Mouse (Mus musculus): ENCODE results near the gene Neurl4. TPM values are rescaled to one million over a fixed set of nuclear protein-coding genes. Genes with fewer than 3 reads are reported as not detected.
"Not testable (repeated sequence)": the region's sequence is repeated elsewhere in the genome, so short reads cannot be mapped to it uniquely, and the experiment has no call there.

Gene Neurl4
- total RNA-seq, 2 experiments from 2014 or later = 31.2 to 31.8 TPM

GRCm38 (mm10) chr11:69913554-69914371, 12.9 kb downstream of the Neurl4 start, which contains the start of gene Gps2:
Gene Gps2, plus strand, starts transcription at chr11:69913888.
- DNase-seq = peak; percentile 89

- DNase-seq = no peak
These were observed 13.5 kb downstream of the Neurl4 start for GRCm38 (mm10) chr11:69914372-69914764.

GRCm38 (mm10) chr11:69914917-69915430, 14.1 kb downstream of the Neurl4 start:
- no peak for DNase-seq

GRCm38 (mm10) chr11:69915667-69916627, 15.1 kb downstream of the Neurl4 start:
- DNase-seq = no peak

GRCm38 (mm10) chr11:69916652-69917378, 15.9 kb downstream of the Neurl4 start:
- not testable (repeated sequence) for DNase-seq

- DNase-seq = no peak
These were observed 16.6 kb downstream of the Neurl4 start for GRCm38 (mm10) chr11:69917379-69917948.

GRCm38 (mm10) chr11:69918118-69918517, 17.2 kb downstream of the Neurl4 start:
- no peak for DNase-seq

- no peak for DNase-seq
These were observed 18.2 kb downstream of the Neurl4 start for GRCm38 (mm10) chr11:69919053-69919452.

GRCm38 (mm10) chr11:69919661-69920265, 18.9 kb downstream of the Neurl4 start:
- peak; percentile 76 for DNase-seq

- peak; percentile 71 for DNase-seq
These were observed 19.6 kb downstream of the Neurl4 start for GRCm38 (mm10) chr11:69920266-69921031.

- peak; percentile 100 for DNase-seq
These were observed 20.5 kb downstream of the Neurl4 start, which contains the start of gene Eif5a for GRCm38 (mm10) chr11:69921114-69922011. Gene Eif5a, minus strand, starts transcription at chr11:69921958.

- no peak for DNase-seq
These were observed 21.3 kb downstream of the Neurl4 start for GRCm38 (mm10) chr11:69922012-69922756.

- DNase-seq = no peak
These were observed 21.9 kb downstream of the Neurl4 start for GRCm38 (mm10) chr11:69922796-69923195.

- DNase-seq = no peak
These were observed 26.6 kb downstream of the Neurl4 start for GRCm38 (mm10) chr11:69927501-69927900.

- no peak for DNase-seq
These were observed 28.8 kb downstream of the Neurl4 start for GRCm38 (mm10) chr11:69929712-69930111.

GRCm38 (mm10) chr11:69930176-69930575, 29.3 kb downstream of the Neurl4 start:
- not testable (repeated sequence) for DNase-seq

- DNase-seq = no peak
These were observed 30.2 kb downstream of the Neurl4 start for GRCm38 (mm10) chr11:69930967-69931537.

GRCm38 (mm10) chr11:69931769-69932168, 30.9 kb downstream of the Neurl4 start:
- DNase-seq = no peak

Data from gastrocnemius, postnatal 10 days (tissue).